Mouse (Mus musculus): ENCODE results near the gene Gm17949. TPM values are rescaled to one million over a fixed set of nuclear protein-coding genes. Genes with fewer than 3 reads are reported as not detected.
"Not testable (repeated sequence)": the region's sequence is repeated elsewhere in the genome, so short reads cannot be mapped to it uniquely, and the experiment has no call there.

Gene Gm17949
- polyA plus RNA-seq, 1 experiment from 2014 or later, result 0.38 TPM

DNA sequence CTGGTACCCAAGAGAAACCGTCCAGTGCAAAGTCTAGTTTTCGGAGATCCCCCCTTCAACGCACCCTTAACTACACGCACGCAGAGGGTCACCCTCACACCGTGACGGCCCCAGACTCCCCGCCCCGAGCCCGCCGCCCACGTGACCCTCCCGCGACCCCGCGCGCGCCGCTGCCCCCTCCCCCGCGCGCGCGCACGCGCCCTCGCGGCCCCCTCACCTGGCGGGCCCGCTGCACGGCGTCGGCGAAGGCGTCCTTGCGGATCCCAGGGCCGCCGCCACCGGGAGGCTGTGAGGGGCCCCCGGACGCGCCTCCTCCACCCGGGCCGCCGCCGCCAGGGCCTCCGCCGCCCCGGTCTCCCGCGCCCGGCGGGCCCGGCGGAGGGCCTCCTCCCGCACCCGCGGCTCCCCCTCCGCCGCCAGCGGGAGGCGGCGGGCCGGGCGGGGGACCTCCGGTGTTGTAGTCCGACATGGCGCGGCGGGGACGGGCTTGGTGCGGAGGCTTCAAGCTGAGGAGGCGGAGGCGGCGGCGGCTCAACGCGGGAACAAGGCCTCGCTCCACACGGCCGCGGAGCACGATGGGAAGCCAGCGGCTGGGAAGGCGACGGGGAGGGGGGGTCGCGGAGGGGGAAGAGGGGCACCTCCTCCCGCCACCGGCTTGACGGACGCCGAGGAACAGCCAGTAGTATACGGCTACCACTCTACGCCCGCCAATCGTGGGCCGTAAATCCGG, 19.8 kb downstream of the Gm17949 start, which contains the start of gene Khsrp:
Gene Khsrp (minus strand): TSS at position 592 of the 730 bp plus-strand sequence.
- peak within 1 kb of the TSS; percentile 81 for H3K4me2 ChIP-seq
- H3K4me3 ChIP-seq, result peak within 1 kb of the TSS; percentile 95
- peak; percentile 0 for ATAC-seq (ENCODE audit: low FRiP score)
- peaks cover 28% of the 10 kb centered on the region for H3K36me3 ChIP-seq
- H3K4me1 ChIP-seq (replicated peaks), result peaks cover 32% of the 10 kb centered on the region
- H3K27ac ChIP-seq, result peak within 1 kb of the TSS; percentile 96
- H3K9ac ChIP-seq, result peak within 1 kb of the TSS; percentile 100
- H3K27me3 ChIP-seq, result 0 out of 2 replicates have a peak, but pooled peaks cover 5% of the 10 kb centered on the region
- under 1% methylated on average over 65 of the region's 99 CpGs for WGBS
- no peaks in the 10 kb centered on the region for H3K9me3 ChIP-seq

DNA sequence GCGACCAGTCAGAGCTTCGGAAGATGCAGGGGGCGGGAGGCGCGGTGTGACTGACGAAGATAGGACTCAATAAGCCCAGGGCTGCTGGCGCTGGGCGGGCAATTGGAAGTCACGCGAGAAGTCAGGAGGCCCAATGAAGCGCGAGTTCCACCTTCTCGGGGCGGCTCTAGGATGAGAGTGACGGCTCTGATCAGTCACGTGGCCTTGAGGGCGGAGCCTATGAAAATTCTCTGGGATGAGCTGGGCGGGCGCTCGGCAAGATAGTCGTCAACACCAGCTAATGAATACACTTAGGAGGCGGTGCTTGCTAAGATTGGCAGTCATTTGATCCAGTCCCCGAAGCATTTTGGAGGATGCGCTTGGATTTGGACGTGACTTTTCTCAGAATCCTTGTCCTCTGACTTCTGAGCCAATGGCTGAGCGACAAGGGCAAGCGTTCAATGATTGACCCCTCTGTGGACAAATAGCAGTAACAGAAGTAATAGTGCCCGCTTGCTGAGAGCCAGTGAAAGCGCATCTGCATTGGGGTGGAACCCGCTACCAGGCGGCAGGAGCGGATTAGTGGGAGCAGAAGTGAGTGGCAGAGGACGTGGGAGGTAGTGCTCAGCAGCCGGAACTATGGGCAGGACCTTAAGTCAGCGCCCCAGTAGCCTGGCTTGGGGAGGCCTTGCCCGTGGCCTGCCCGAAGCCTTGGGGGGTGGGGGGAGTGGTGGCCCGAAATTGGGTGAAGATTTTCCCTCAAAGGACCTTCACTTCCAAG, 20.6 kb downstream of the Gm17949 start:
- Histone ChIP-seq H3K36me3 (peaks cover 21% of the 10 kb centered on the region), H3K9me3 (no peaks in the 10 kb centered on the region), H3K27ac (peak overlapping the region; percentile 93), H3K4me2 (peak overlapping the region; percentile 61), H3K4me1 (replicated peaks) (peaks cover 32% of the 10 kb centered on the region), H3K9ac (peak overlapping the region; percentile 70), H3K4me3 (peak overlapping the region; percentile 95), H3K27me3 (0 out of 2 replicates have a peak, but pooled peaks cover 5% of the 10 kb centered on the region)
- ATAC-seq (ENCODE audit: low FRiP score), result peak; percentile 99
- WGBS, result under 1% methylated on average over 35 of the region's 38 CpGs

- no peak for ATAC-seq (ENCODE audit: low FRiP score)
- Histone ChIP-seq H3K4me1 (replicated peaks) (peaks cover 32% of the 10 kb centered on the region), H3K9me3 (no peaks in the 10 kb centered on the region), H3K9ac (0 out of 2 replicates have a peak overlapping the region, but pooled peaks have one; percentile 70), H3K36me3 (peaks cover 11% of the 10 kb centered on the region), H3K27me3 (peaks cover 12% of the 10 kb centered on the region), H3K27ac (peak overlapping the region; percentile 93; the same call in 1 of the 2 replicates), H3K4me3 (no peak overlapping the region), H3K4me2 (peak overlapping the region; percentile 61)
- 88% methylated on average over 4 of the region's 4 CpGs for WGBS
Measured at GRCm38 (mm10) chr17:57032854-57033253, 21.6 kb downstream of the Gm17949 start.

DNA sequence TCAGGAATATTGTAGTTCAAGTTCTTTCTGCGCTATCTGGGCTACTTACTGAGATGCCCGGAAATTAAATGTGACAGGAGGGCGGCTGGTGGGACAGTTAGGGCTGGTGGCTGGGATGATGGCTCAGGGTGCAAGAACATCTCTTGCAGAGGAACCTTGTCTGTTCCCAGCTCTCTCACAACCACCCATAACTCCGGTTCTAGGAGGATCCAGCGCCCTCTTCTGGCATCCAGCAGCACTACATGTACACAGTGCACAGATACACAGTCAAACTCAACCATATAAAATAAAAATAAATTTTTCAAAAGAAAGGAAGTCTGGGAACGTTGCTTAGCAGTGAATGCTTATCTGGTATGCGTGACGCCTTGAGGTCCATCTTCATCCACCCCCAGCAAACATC, 27.7 kb downstream of the Gm17949 start:
- H3K4me2 ChIP-seq, result no peak overlapping the region
- 45% methylated on average over 8 of the region's 8 CpGs for WGBS

DNA sequence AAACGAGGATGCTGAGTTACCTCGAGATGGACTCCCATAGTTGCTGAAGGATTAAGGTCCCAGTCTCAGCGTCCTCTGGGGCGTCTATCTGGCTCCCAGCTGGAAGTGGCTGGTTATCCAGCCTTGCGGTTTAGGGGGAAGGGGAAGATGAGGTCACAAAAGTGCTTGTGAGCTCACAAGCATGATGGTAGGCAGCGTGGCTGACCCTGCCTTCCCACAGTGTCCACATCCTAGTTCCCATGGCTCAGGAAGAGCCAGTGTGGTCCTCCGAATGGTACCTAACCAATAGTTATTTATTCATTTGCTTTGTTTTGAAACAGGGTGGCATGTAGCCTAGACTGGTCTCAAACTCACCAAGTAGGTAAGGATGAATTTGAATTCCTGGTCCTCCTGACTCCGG, 30.3 kb downstream of the Gm17949 start, which contains the start of gene Slc25a41:
Gene Slc25a41 (minus strand): TSS at position 101 of the 400 bp plus-strand sequence.
- Histone ChIP-seq H3K27me3 (peaks cover 22% of the 10 kb centered on the region), H3K36me3 (peaks cover 20% of the 10 kb centered on the region), H3K4me3 (no peak within 1 kb of the TSS), H3K27ac (no peak within 1 kb of the TSS), H3K9me3 (no peaks in the 10 kb centered on the region), H3K4me1 (replicated peaks) (no peaks in the 10 kb centered on the region), H3K4me2 (no peak within 1 kb of the TSS), H3K9ac (0 out of 2 replicates have a peak within 1 kb of the TSS, but pooled peaks have one; percentile 29)
- no peak for ATAC-seq (ENCODE audit: low FRiP score)
- 75% methylated on average over 8 of the region's 8 CpGs for WGBS

More for the DNA sequence above, 27.7 kb downstream of the Gm17949 start:
- H3K9me3 ChIP-seq, result no peaks in the 10 kb centered on the region
- H3K36me3 ChIP-seq, result no peaks in the 10 kb centered on the region
- H3K4me3 ChIP-seq, result no peak overlapping the region
- no peak overlapping the region for H3K9ac ChIP-seq
- no peaks in the 10 kb centered on the region for H3K4me1 ChIP-seq (replicated peaks)
- no peak overlapping the region for H3K27ac ChIP-seq
- no peak for ATAC-seq (ENCODE audit: low FRiP score)
- peaks cover 27% of the 10 kb centered on the region for H3K27me3 ChIP-seq

DNA sequence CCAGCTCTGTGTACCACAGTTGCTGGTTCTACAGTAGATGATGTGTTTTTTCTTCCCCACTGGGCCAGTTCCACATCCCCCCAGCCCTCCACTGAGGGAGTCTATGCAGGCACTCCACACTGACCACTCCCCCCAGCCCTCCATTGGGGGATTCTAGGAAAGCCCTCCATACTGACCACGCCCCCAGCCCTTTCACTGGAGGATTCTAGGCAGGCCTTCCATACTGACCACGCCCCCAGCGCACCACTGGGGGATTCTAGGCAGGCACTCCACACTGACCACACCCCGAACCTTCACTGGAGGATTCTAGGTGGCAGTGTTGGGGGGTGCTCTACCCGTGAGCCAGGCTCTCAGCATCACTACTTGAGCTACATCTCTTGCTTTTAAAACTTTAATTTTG, 36.1 kb downstream of the Gm17949 start:
- no peaks in the 10 kb centered on the region for H3K4me1 ChIP-seq (replicated peaks)
- peaks cover 68% of the 10 kb centered on the region for H3K36me3 ChIP-seq
- ATAC-seq (ENCODE audit: low FRiP score), result no peak
- H3K4me3 ChIP-seq, result no peak overlapping the region
- no peaks in the 10 kb centered on the region for H3K27me3 ChIP-seq
- no peak overlapping the region for H3K9ac ChIP-seq
- no peak overlapping the region for H3K27ac ChIP-seq
- no peaks in the 10 kb centered on the region for H3K9me3 ChIP-seq
- 44% methylated on average over 5 of the region's 5 CpGs for WGBS
- H3K4me2 ChIP-seq, result no peak overlapping the region

DNA sequence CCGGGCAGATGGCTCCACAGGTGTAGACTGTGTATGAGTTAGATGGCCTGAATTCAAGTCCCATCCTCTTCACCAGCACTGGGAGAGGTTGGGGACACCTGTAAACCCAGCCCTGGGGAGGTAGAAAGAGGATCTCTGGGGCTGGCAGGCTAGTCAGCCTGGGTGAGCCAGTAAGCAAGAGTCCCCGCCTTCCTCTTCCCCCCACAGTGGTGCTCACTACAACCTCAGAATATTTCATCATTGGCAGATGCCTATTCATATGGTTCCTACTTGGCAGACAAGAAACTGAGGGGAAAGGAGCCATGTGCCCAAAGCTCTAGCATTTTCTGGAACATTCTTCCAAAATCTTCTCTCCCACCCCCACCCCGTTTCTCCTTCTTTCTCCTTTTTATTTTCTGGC, 37.5 kb downstream of the Gm17949 start:
- Histone ChIP-seq H3K36me3 (peaks cover 82% of the 10 kb centered on the region), H3K9me3 (no peaks in the 10 kb centered on the region), H3K4me2 (no peak overlapping the region), H3K4me1 (replicated peaks) (no peaks in the 10 kb centered on the region), H3K27ac (no peak overlapping the region), H3K9ac (no peak overlapping the region), H3K4me3 (no peak overlapping the region), H3K27me3 (no peaks in the 10 kb centered on the region)
- ATAC-seq (ENCODE audit: low FRiP score), result no peak
- 93% methylated on average over 3 of the region's 3 CpGs for WGBS

DNA sequence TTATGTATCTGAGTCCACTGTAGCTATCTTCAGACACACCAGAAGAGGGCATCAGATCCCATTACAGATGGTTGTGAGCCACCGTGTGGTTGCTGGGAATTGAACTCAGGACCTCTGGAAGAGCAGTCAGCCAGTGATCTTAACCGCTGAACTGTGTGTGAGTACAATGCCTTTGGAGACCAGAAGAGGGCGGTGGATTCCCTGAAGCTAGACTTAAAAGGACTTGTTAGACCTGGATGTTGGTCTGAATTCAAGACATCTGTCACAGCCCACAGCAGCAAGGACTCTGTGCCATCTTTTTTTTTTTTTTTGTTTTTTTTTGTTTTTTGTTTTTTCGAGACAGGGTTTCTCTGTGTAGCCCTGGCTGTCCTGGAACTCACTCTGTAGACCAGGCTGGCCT, 40.4 kb downstream of the Gm17949 start:
- H3K9me3 ChIP-seq; H3K9ac ChIP-seq; ATAC-seq (ENCODE audit: low FRiP score); H3K27ac ChIP-seq; H3K4me3 ChIP-seq; H3K4me2 ChIP-seq; H3K27me3 ChIP-seq; H3K4me1 ChIP-seq (replicated peaks): not testable (repeated sequence)
- peaks cover 89% of the 10 kb centered on the region for H3K36me3 ChIP-seq
- WGBS, result 88% methylated on average over 4 of the region's 4 CpGs

- Histone ChIP-seq H3K27ac (no peak overlapping the region), H3K4me1 (replicated peaks) (peaks cover 14% of the 10 kb centered on the region)
Measured at GRCm38 (mm10) chr17:57056246-57056645, 45.0 kb downstream of the Gm17949 start.

DNA sequence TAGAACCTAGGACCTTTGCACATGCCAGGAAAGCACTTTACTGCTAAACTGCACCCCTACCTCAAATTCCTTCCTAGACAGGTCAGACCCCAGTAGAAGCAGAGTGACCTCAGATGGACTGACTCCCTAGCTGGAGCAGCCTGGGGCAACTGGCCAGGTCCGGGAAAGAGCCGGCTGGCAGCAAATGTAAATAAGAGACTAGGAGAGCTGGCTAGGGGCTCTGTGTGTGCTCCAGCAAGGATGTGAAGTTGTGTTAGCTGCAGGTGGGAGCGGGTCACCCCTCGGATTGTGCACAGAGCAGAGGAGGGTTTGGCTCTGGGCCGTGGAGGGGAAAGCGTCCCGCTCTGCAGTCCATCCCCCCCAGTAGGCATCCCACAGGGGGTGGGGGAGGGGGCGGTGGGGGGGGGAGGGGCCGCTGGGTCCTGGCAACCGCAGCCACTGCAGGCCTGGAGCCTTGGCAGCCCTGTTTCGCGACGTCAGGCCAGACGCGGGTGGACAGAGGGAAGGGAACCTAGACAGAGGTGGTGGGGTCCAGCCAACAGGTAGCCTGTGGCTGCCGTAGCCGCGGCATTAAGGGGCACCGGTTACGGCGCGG, 47.7 kb downstream of the Gm17949 start, which contains the start of gene Crb3:
Gene Crb3 (plus strand): TSS at position 215 of the 595 bp plus-strand sequence.
- H3K4me1 ChIP-seq (replicated peaks), result peaks cover 25% of the 10 kb centered on the region
- peak within 1 kb of the TSS; percentile 85 for H3K27ac ChIP-seq
- H3K4me2 ChIP-seq, result peak within 1 kb of the TSS; percentile 66
- peak; percentile 8 for ATAC-seq (ENCODE audit: low FRiP score)
- peaks cover 30% of the 10 kb centered on the region for H3K36me3 ChIP-seq
- peak within 1 kb of the TSS; percentile 84 for H3K4me3 ChIP-seq
- peaks cover 30% of the 10 kb centered on the region for H3K27me3 ChIP-seq
- peak within 1 kb of the TSS; percentile 85 for H3K9ac ChIP-seq
- WGBS, result 1% methylated on average over 15 of the region's 22 CpGs
- H3K9me3 ChIP-seq, result no peaks in the 10 kb centered on the region

More at GRCm38 (mm10) chr17:57056246-57056645, 45.0 kb downstream of the Gm17949 start:
- H3K9me3 ChIP-seq, result no peaks in the 10 kb centered on the region
- ATAC-seq (ENCODE audit: low FRiP score), result no peak
- H3K36me3 ChIP-seq, result peaks cover 57% of the 10 kb centered on the region
- H3K9ac ChIP-seq, result no peak overlapping the region
- no peak overlapping the region for H3K4me2 ChIP-seq
- no peak overlapping the region for H3K4me3 ChIP-seq
- WGBS, result 87% methylated on average over 3 of the region's 3 CpGs
- peaks cover 4% of the 10 kb centered on the region for H3K27me3 ChIP-seq

DNA sequence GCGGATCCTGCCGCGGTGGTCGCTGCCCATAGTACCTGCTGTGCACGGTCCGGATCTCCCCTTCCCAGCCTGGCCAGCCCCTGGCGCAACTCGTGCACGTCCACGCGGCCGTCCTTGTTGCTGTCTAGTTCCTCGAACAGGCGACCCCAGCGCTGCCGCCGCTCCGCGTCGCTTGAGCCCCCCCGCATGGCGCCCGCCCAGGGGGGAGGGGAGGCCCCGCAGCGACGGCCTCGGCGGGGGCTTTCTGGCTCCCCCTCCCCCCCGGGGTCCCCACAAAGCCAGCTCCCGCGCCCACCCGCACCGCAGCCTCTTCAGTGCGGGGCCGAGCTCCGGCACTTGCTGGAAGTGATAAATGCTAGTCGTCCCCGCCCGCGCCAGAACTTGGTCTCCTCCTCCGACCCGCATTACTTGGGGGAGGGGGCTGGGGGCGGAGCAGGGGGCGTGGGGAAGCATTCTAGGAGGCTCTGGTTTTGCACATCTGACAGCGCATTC, 48.3 kb downstream of the Gm17949 start, which contains the start of gene Slc25a23:
Gene Slc25a23 (minus strand): TSS at position 378 of the 492 bp plus-strand sequence.
- peaks cover 25% of the 10 kb centered on the region for H3K36me3 ChIP-seq
- peak within 1 kb of the TSS; percentile 85 for H3K9ac ChIP-seq
- H3K4me3 ChIP-seq, result peak within 1 kb of the TSS; percentile 84
- under 1% methylated on average over 44 of the region's 45 CpGs for WGBS
- ATAC-seq (ENCODE audit: low FRiP score), result peak; percentile 80
- peak within 1 kb of the TSS; percentile 85 for H3K27ac ChIP-seq
- H3K4me2 ChIP-seq, result peak within 1 kb of the TSS; percentile 66
- peaks cover 35% of the 10 kb centered on the region for H3K27me3 ChIP-seq
- H3K9me3 ChIP-seq, result no peaks in the 10 kb centered on the region
- H3K4me1 ChIP-seq (replicated peaks), result peaks cover 25% of the 10 kb centered on the region

All from hindbrain, embryonic 13.5 days (tissue).